Mouse (Mus musculus) bone marrow, adult 2 months (tissue): ENCODE measurements around the gene Gm3415. TPM values are rescaled to one million over a fixed set of nuclear protein-coding genes. Genes with fewer than 3 reads are reported as not detected.
A peak's percentile ranks its signal among the peaks of the same experiment; 100 is the strongest.
"Not testable (repeated sequence)": the region's sequence is repeated elsewhere in the genome, so short reads cannot be mapped to it uniquely, and the experiment has no call there.

ENCODE experiments used
- H3K27ac ChIP-seq: fragments of 200-500 bp; 2 replicates; pipeline ENCODE4 v1.5.1; 2012; ENCODE audit warnings: low read depth, mild to moderate bottlenecking, control low read depth, inconsistent platforms, low read length; ENCODE audit not compliant: control insufficient read depth, poor library complexity, insufficient read depth
- H3K4me1 ChIP-seq: fragments of 200-500 bp; 2 replicates; pipeline ENCODE4 v1.6.1; 2011; ENCODE audit warnings: low read length; ENCODE audit not compliant: control insufficient read depth, insufficient read depth
- H3K4me3 ChIP-seq: fragments of 200-500 bp; replicated peaks from 2 replicates; pipeline ENCODE3; 2011; ENCODE audit warnings: mild to moderate bottlenecking, low read depth, low read length, control low read depth; ENCODE audit not compliant: control insufficient read depth
- CTCF ChIP-seq: fragments of 200-500 bp; IDR thresholded peaks from 2 replicates; pipeline ENCODE4 v1.5.1; 2011; ENCODE audit warnings: low read length, control low read depth; ENCODE audit not compliant: control insufficient read depth, insufficient read depth
- POLR2A ChIP-seq: fragments of 200-500 bp; IDR thresholded peaks from 2 replicates; pipeline ENCODE4 v1.6.1; 2011; ENCODE audit warnings: low read depth, mild to moderate bottlenecking, control low read depth, low read length, borderline replicate concordance; ENCODE audit not compliant: control insufficient read depth
- WGBS: fragments of 180-500 bp; shearing (Covaris S2); methylation state at CpG from one replicate; pipeline ENCODE4 v1.1.7; 2018; 5-methylcytosine and 5-hydroxymethylcytosine counted together
- polyA plus RNA-seq: library from polyadenylated mRNA; stranded (reverse); fragments of >200 nt; gene quantifications from 2 replicates; pipeline ENCODE4 v1.2.4, GENCODE M21; 2011; ENCODE audit warnings: low replicate concordance; ENCODE audit not compliant: missing spikeins, insufficient read depth, insufficient read length

Gm3415 gene
- polyA plus RNA-seq, 1 experiment, result not detected

DNA sequence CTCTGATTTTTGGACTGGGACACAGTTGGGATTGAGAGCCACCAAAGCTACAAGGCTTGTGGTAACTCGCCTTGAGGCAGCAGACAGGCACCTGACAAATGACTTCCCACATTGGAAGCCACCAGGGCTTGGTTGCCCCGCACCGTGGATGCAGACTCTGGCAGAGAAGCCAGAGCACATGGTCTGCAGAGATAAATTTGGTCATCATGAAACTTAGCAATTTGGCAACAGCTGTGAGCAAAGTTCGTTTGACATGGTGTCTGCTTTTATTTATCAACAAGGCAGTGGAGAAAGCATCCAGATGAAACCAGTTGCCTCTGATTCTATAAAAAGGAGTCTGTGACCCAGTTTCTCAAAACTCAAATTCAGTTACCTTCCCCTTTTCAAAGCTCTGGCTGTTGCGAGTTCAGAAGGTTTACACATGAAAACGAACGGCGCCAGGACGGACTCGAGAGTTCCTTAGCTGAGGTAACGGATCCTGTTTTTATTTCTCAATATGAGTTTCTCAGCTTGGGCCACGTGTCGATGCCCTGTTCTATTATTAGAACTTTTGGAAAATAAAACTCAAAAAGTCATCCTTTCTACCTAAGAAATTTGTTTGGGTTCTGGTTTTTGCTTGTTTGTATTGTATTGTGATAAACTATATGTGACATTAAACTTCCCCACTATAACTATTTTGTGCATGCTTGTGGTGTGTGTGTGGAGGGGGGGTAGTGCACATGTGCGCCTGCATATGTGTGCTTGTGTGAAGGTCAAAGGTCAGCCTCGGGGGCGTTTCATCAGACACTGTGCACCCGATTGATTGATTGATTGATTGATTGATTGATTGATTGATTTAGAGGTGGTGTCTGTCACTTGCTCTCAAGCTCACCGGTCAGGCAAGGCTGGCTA is 40.9 kb downstream of the Gm3415 start:
- 38% methylated on average over 18 of the region's 18 CpGs for WGBS
- TF ChIP-seq POLR2A, result no peak
- no peak for TF ChIP-seq CTCF
- H3K27ac ChIP-seq, result peak overlapping the region; percentile 43
- peaks cover 3% of the 10 kb centered on the region for H3K4me1 ChIP-seq
- no peak overlapping the region for H3K4me3 ChIP-seq

DNA sequence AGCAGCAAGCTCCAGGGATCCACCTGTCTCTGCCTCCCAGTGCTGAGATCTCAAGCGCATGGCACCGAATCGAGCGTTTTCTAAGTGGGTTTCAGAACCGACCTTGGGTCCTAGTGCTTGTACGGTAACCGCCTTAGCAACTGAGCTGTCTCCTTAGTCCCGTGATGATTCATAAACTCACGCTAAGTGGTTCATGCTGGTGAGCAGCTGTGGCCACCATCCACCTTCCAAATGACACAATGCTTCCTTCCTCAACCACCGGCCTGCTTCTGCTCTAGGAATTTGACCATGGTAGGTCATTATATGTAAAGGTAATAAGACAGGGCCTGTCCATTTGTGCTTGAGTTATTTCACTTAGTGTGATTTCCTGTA is 41.6 kb downstream of the Gm3415 start:
- 56% methylated on average over 10 of the region's 10 CpGs for WGBS
- Histone ChIP-seq H3K4me1 (peaks cover 3% of the 10 kb centered on the region), H3K4me3 (no peak overlapping the region), H3K27ac (peak overlapping the region; percentile 43)
- TF ChIP-seq CTCF (no peak), POLR2A (no peak)

DNA sequence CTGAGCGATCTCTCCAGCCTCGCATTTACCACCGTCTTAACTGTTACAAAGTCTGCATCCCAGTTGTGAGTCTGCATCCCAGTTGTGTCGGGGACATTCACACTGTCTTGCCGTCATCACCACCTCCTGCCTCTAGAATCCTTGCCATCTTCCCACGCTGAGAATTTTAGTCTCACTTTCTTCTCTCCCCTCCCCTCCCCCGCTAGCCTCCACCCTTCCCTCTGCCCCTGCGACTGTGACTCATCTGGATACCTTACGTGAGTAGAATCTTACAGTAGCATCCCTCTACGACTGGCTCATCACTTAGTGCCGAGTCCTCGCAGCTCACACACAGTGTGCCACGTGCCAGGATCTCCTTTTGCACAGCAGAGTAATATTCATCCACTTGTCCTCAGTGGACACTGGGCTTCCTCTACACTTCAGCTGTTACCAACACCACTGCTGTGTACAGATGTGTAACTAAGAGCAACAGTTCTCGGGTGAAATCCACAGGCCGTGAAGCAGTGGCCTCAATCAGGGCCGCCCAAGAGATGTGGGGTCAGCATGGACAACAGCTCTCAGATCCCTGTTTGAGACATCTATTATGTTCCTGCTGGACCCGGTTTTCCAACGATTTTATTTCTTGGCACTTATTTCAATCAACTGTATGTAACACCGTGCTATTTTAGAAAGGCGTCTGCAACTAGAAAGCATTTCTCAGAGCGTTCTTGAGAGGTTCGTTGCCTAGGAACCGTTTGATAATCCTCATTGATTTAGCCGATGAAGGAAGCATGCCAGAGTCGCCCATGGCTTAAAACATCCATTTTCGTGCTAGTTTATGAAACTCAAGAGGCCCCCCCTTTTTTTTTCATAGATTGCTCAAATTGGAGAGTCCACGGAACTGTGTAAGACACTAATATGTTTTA is 42.5 kb downstream of the Gm3415 start:
- Histone ChIP-seq H3K4me1 (peaks cover 3% of the 10 kb centered on the region), H3K27ac (no peak overlapping the region), H3K4me3 (no peak overlapping the region)
- no peak for TF ChIP-seq CTCF
- TF ChIP-seq POLR2A, result no peak
- 85% methylated on average over 27 of the region's 27 CpGs for WGBS

- not testable (repeated sequence) for H3K27ac ChIP-seq, H3K4me1 ChIP-seq, H3K4me3 ChIP-seq
- 83% methylated on average over 7 of the region's 7 CpGs for WGBS
Observed at GRCm38 (mm10) chr5:146599216-146599615, 43.3 kb downstream of the Gm3415 start.

- Histone ChIP-seq H3K4me1 (peaks cover 3% of the 10 kb centered on the region), H3K27ac (no peak overlapping the region), H3K4me3 (no peak overlapping the region)
- no peak for TF ChIP-seq CTCF
- no peak for TF ChIP-seq POLR2A
- WGBS, result 81% methylated on average over 5 of the region's 5 CpGs
Observed at GRCm38 (mm10) chr5:146599970-146600369, 44.0 kb downstream of the Gm3415 start.

DNA sequence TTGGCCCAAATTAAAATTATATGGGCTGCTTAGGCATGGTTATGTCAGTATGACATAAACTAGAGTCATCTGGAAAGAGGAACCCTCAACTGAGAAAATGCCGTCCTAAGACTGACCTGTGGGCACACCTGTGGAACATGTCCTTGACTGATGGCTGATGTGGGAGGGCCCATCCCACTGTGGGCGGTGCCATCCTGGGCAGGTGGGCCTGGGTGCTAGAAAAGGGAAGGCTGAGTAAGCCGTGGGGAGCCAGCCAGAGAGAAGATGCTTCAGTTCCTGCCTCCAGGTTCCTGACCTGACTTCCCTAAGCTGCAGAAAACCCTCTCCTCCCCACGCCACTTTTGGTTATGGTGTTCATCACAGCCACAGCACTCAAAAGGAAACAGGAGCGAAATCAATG is 50.3 kb downstream of the Gm3415 start:
- 49% methylated on average over 5 of the region's 5 CpGs for WGBS
- TF ChIP-seq CTCF (no peak), POLR2A (no peak)
- no peak overlapping the region for H3K27ac ChIP-seq
- H3K4me3 ChIP-seq, result no peak overlapping the region
- no peaks in the 10 kb centered on the region for H3K4me1 ChIP-seq

- H3K27ac ChIP-seq, result no peak overlapping the region
- TF ChIP-seq CTCF, result no peak
- no peak for TF ChIP-seq POLR2A
- H3K4me3 ChIP-seq, result no peak overlapping the region
- WGBS, result 86% methylated on average over 5 of the region's 5 CpGs
- H3K4me1 ChIP-seq, result no peaks in the 10 kb centered on the region
Observed at GRCm38 (mm10) chr5:146606895-146607294, 51.0 kb downstream of the Gm3415 start.

DNA sequence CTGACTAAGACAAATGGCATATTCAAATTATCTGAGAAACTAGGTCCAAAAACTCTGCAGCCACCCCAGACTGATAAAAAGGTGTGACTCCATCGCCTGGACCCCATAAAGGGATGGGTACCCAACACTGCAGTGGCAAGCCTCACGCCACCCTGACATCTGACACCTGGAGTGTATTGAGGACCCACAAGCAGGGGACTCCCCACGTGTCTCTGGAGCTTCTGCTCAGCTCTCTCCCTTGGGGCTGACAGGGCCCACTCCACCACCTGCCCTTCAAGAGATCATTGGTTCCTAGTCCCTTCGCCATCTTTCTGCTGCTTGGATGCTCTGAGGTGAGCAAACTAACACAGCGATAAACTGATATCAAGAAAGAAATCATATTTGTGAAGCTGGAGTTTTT is 51.9 kb downstream of the Gm3415 start:
- WGBS, result 58% methylated on average over 5 of the region's 5 CpGs

More for the DNA sequence above, 51.9 kb downstream of the Gm3415 start:
- TF ChIP-seq CTCF, result no peak
- TF ChIP-seq POLR2A, result no peak
- no peaks in the 10 kb centered on the region for H3K4me1 ChIP-seq
- no peak overlapping the region for H3K4me3 ChIP-seq
- H3K27ac ChIP-seq, result no peak overlapping the region

Other genes starting within 250 kb of the Gm3415 start
- 0.18 and 0.67 TPM in 2 replicates for gene Wasf3, start 171.2 kb upstream of the Gm3415 start, polyA plus RNA-seq
- gene Gm6408, start 74.2 kb upstream of the Gm3415 start, polyA plus RNA-seq, result not detected in 2 replicates
- gene Gm6370, start 64.8 kb upstream of the Gm3415 start, polyA plus RNA-seq, result not detected in 2 replicates
- not detected in 2 replicates for gene 4930449I24Rik, start 53.7 kb upstream of the Gm3415 start, polyA plus RNA-seq
- not detected in 2 replicates for gene Gm3402, start 42.0 kb upstream of the Gm3415 start, polyA plus RNA-seq
- gene Gm3404, start 30.3 kb upstream of the Gm3415 start, polyA plus RNA-seq, result not detected in 2 replicates
- gene Gm3409, start 18.5 kb upstream of the Gm3415 start, polyA plus RNA-seq, result not detected in 2 replicates
- 0.66 and 1.0 TPM in 2 replicates for gene Gpr12, start 29.1 kb downstream of the Gm3415 start, polyA plus RNA-seq
- 11.9 and 15.0 TPM in 2 replicates for gene Usp12, start 238.9 kb downstream of the Gm3415 start, polyA plus RNA-seq